Mouse (Mus musculus) kidney, embryonic 14.5 days (tissue): Measurements from ENCODE around the gene Olfr402. TPM values are rescaled to one million over a fixed set of nuclear protein-coding genes. Genes with fewer than 3 reads are reported as not detected.
"Not testable (repeated sequence)": the region's sequence is repeated elsewhere in the genome, so short reads cannot be mapped to it uniquely, and the experiment has no call there.

ENCODE experiments used
- ATAC-seq: fragments of 200-750 bp; cut with Nextera tagmentation; 2 replicates; pipeline ENCODE4 v1.8.0; 2017; ENCODE audit warnings: moderate number of reproducible peaks, mild to moderate bottlenecking, moderate TSS enrichment, moderate library complexity; ENCODE audit not compliant: low FRiP score, low TSS enrichment
- H3K27ac ChIP-seq: fragments of 300-500 bp; sonication (generic); 2 replicates; pipeline ENCODE4 v1.5.1; 2014; ENCODE audit warnings: low read depth, mild to moderate bottlenecking, low read length, moderate library complexity, mixed read lengths
- H3K27me3 ChIP-seq: fragments of 300-500 bp; sonication (generic); 2 replicates; pipeline ENCODE4 v1.6.1; 2014; ENCODE audit warnings: mild to moderate bottlenecking, low read length; ENCODE audit not compliant: control insufficient read depth, insufficient read depth
- H3K36me3 ChIP-seq: fragments of 300-500 bp; sonication (generic); 2 replicates; pipeline ENCODE4 v1.6.1; 2014; ENCODE audit warnings: low read length, mixed read lengths; ENCODE audit not compliant: control insufficient read depth, insufficient read depth
- H3K4me1 ChIP-seq: fragments of 300-500 bp; sonication (generic); 2 replicates; pipeline ENCODE4 v1.6.1; 2014; ENCODE audit warnings: low read length, mixed read lengths; ENCODE audit not compliant: control insufficient read depth, insufficient read depth
- H3K4me2 ChIP-seq: fragments of 300-500 bp; sonication (generic); replicated peaks from 2 replicates; pipeline ENCODE4 v1.6.1; 2014; ENCODE audit warnings: low read depth, mild to moderate bottlenecking, low read length
- H3K4me3 ChIP-seq: fragments of 300-500 bp; sonication (generic); 2 replicates; pipeline ENCODE4 v1.5.1; 2014; ENCODE audit warnings: mild to moderate bottlenecking, low read length
- H3K9ac ChIP-seq: fragments of 300-500 bp; sonication (generic); 2 replicates; pipeline ENCODE4 v1.6.1; 2014; ENCODE audit warnings: low read depth, mild to moderate bottlenecking, low read length, moderate library complexity
- H3K9me3 ChIP-seq: fragments of 300-500 bp; sonication (generic); 2 replicates; pipeline ENCODE4 v1.6.1; 2016; ENCODE audit warnings: low read length; ENCODE audit not compliant: control insufficient read depth
- WGBS: fragments of 180-500 bp; shearing (Covaris S2); extraction: QIAGEN DNeasy Blood & Tissue Kit; methylation state at CpG from one replicate; pipeline ENCODE4 v1.1.7; 2014; 5-methylcytosine and 5-hydroxymethylcytosine counted together
- polyA plus RNA-seq: library from polyadenylated mRNA; unstranded; fragments of >200 nt; fragmentation: Nextera tagmentation; extraction: Ambion mirVana; gene quantifications from 2 replicates; pipeline ENCODE4 v1.2.1, GENCODE M21; 2014

Gene Olfr402
- not detected in 2 replicates for polyA plus RNA-seq

DNA sequence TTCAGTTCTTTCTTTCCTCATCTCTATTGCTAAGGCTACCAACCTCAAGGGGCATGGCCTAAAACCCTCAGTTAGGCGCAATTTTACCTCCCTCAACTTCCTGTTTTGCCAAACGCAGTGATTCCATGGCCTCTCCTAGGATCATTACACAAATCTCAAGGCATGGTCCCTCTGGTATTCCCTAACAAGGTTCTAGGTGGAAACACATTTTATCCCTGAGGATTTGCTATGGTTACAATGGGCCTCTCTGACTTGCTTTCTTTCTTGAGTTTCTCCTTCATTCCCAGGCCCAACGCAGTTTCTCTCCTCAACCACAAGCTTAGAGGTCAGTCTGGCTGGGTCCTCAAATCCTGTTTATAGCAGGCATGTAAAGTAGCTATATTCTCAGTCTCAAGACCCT, at the start of gene Olfr402:
TSS of gene Olfr402 (plus strand) at position 301 of the 400 bp plus-strand sequence.
- no peaks in the 10 kb centered on the region for H3K27me3 ChIP-seq
- no peak within 1 kb of the TSS for H3K9ac ChIP-seq
- no peak for ATAC-seq
- H3K9me3 ChIP-seq, result peaks cover 3% of the 10 kb centered on the region; the same call in 1 of the 2 replicates
- H3K36me3 ChIP-seq, result no peaks in the 10 kb centered on the region
- H3K4me1 ChIP-seq, result no peaks in the 10 kb centered on the region
- WGBS, result 61% methylated on average over 3 of the region's 3 CpGs
- H3K27ac ChIP-seq, result no peak within 1 kb of the TSS
- H3K4me3 ChIP-seq, result no peak within 1 kb of the TSS
- H3K4me2 ChIP-seq, result no peak within 1 kb of the TSS

DNA sequence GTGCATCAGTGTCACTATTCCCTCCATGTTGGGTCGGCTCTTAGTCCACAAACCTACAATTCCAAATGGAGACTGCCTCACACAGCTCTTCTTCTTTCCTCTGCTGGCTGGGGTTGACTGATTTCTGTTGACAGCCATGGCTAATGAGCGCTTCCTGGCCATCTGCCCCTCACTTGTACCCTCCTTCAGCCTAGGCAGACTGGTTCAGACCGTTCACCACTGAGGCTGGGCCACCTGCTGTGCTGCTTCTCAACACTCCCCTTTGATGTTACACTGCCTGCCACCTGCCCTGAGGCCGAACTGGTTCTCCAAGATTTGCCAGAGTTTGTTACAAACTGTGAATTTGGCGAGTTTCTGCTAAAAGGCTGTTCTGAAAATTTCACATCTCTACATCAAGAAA, 48.3 kb upstream of the Olfr402 start:
- WGBS, result 31% methylated on average over 5 of the region's 5 CpGs
- ATAC-seq, result no peak
- H3K4me1 ChIP-seq, result no peaks in the 10 kb centered on the region
- no peak overlapping the region for H3K4me3 ChIP-seq
- no peak overlapping the region for H3K9ac ChIP-seq
- peaks cover 9% of the 10 kb centered on the region; the same call in 1 of the 2 replicates for H3K9me3 ChIP-seq
- no peaks in the 10 kb centered on the region for H3K36me3 ChIP-seq
- H3K27me3 ChIP-seq, result no peaks in the 10 kb centered on the region
- H3K27ac ChIP-seq, result no peak overlapping the region
- no peak overlapping the region for H3K4me2 ChIP-seq

DNA sequence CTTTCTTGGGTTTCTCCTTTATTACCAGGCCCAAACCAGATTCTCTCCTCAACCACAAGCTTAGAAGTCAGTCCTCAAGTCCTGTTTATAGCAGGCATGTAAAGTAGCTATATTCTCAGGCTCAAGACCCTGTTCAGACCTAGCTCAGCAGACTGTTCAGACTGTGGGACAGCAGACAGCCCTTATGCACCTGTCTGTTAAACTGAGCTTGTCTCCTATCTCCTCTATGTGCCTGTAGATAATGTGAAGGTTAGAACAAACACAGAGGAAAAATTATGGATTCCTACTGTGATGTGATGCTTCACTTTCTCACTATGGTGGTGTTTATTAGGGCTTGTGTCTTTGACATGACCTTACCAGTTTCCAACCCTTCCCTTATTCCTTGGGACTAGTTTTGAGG, 39.9 kb upstream of the Olfr402 start, which contains the start of gene Olfr401:
TSS of gene Olfr401 (plus strand) at position 301 of the 400 bp plus-strand sequence.
- Histone ChIP-seq H3K4me3 (no peak within 1 kb of the TSS), H3K36me3 (no peaks in the 10 kb centered on the region), H3K4me1 (no peaks in the 10 kb centered on the region), H3K27me3 (no peaks in the 10 kb centered on the region), H3K4me2 (no peak within 1 kb of the TSS), H3K27ac (no peak within 1 kb of the TSS), H3K9ac (no peak within 1 kb of the TSS), H3K9me3 (peaks cover 14% of the 10 kb centered on the region; the same call in 1 of the 2 replicates)
- no peak for ATAC-seq

GRCm38 (mm10) chr11:74140001-74140400, 13.3 kb upstream of the Olfr402 start:
- not testable (repeated sequence) for H3K4me3 ChIP-seq, H3K4me2 ChIP-seq, H3K36me3 ChIP-seq, H3K4me1 ChIP-seq, H3K27ac ChIP-seq, H3K9ac ChIP-seq, H3K27me3 ChIP-seq, ATAC-seq
- 38% methylated on average over 1 of the region's 1 CpGs for WGBS
- H3K9me3 ChIP-seq, result peaks cover 15% of the 10 kb centered on the region

GRCm38 (mm10) chr11:74145866-74146265, 7.5 kb upstream of the Olfr402 start:
- Histone ChIP-seq H3K4me1 (no peaks in the 10 kb centered on the region), H3K27ac (no peak overlapping the region), H3K4me2 (no peak overlapping the region), H3K36me3 (no peaks in the 10 kb centered on the region), H3K9ac (no peak overlapping the region), H3K4me3 (no peak overlapping the region), H3K27me3 (no peaks in the 10 kb centered on the region), H3K9me3 (peaks cover 13% of the 10 kb centered on the region)
- no peak for ATAC-seq

GRCm38 (mm10) chr11:74168771-74169170, 15.4 kb downstream of the Olfr402 start:
- Histone ChIP-seq H3K4me3 (no peak overlapping the region), H3K9ac (no peak overlapping the region), H3K4me2 (no peak overlapping the region), H3K4me1 (no peaks in the 10 kb centered on the region), H3K9me3 (no peaks in the 10 kb centered on the region), H3K27ac (no peak overlapping the region), H3K27me3 (no peaks in the 10 kb centered on the region), H3K36me3 (no peaks in the 10 kb centered on the region)
- ATAC-seq, result no peak

DNA sequence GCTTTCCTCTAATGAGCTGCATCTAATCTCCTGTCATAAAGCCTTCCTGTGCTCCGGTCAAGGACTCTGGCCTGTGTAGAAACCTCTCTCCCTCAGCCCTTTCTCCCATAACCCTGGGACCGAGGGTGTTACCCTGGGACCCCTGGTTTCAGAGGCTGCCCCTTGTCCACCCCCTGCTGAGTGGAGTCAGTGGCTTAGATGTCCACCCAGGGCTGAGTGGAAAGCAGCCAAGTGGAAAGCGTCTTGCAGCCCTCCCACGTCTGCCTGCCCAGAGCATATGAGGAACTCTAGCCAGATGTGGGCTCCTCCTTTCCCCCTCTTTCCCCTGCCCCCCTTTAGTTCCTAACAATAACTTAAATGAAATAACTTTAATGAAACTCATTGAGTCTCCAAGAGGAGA, 29.8 kb downstream of the Olfr402 start:
- no peak for ATAC-seq
- Histone ChIP-seq H3K4me2 (no peak overlapping the region), H3K36me3 (no peaks in the 10 kb centered on the region), H3K9ac (no peak overlapping the region), H3K4me1 (no peaks in the 10 kb centered on the region), H3K27me3 (no peaks in the 10 kb centered on the region), H3K27ac (no peak overlapping the region), H3K4me3 (no peak overlapping the region), H3K9me3 (no peaks in the 10 kb centered on the region)
- WGBS, result 75% methylated on average over 4 of the region's 4 CpGs

DNA sequence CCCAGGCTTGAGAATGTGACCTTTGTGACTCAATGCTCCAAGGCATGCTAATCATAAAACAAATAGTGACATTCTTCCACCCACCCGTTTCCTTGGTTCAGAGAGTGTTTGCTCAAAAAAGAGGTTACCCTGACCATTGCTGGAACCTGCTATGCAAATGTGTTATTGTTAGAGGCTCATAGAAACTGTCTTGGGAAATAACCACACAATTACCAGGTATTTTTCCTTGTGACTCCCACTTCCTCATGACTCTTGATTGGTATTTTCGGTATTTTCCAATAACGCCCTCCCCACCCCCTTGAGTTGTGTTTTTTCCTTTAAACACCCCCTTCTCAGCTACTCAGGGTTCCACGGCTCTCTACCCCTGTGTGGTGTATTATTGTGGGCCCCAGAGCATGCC, 30.4 kb downstream of the Olfr402 start:
- no peak overlapping the region for H3K4me3 ChIP-seq
- H3K27me3 ChIP-seq, result no peaks in the 10 kb centered on the region
- ATAC-seq, result no peak
- no peaks in the 10 kb centered on the region for H3K9me3 ChIP-seq
- H3K36me3 ChIP-seq, result no peaks in the 10 kb centered on the region
- no peaks in the 10 kb centered on the region for H3K4me1 ChIP-seq
- no peak overlapping the region for H3K27ac ChIP-seq
- H3K9ac ChIP-seq, result no peak overlapping the region
- 73% methylated on average over 4 of the region's 4 CpGs for WGBS
- no peak overlapping the region for H3K4me2 ChIP-seq

GRCm38 (mm10) chr11:74185949-74186348, 32.6 kb downstream of the Olfr402 start, which contains the start of gene Olfr403:
TSS of gene Olfr403 (plus strand) at chr11:74186249.
- no peaks in the 10 kb centered on the region for H3K4me1 ChIP-seq
- H3K4me3 ChIP-seq, result no peak within 1 kb of the TSS
- no peak within 1 kb of the TSS for H3K27ac ChIP-seq
- no peak within 1 kb of the TSS for H3K4me2 ChIP-seq
- no peaks in the 10 kb centered on the region for H3K9me3 ChIP-seq
- no peak for ATAC-seq
- H3K9ac ChIP-seq, result no peak within 1 kb of the TSS
- H3K27me3 ChIP-seq, result no peaks in the 10 kb centered on the region
- H3K36me3 ChIP-seq, result no peaks in the 10 kb centered on the region
